Mouse (Mus musculus) T-cell, adult 2 months (primary cell): ENCODE results near the gene Tmem248.

Experiments
- DNase-seq: peaks from one replicate; pipeline ENCODE4 v3.0.0; 2022; ENCODE audit warnings: low spot score

Tmem248 gene

GRCm38 (mm10) chr5:130216781-130217180, at the start of gene Tmem248:
Tmem248 (plus strand) TSS chr5:130217081.
- no peak for DNase-seq

GRCm38 (mm10) chr5:130169109-130169508, 47.8 kb upstream of the Tmem248 start:
- no peak for DNase-seq

GRCm38 (mm10) chr5:130170666-130171422, 46.0 kb upstream of the Tmem248 start:
- DNase-seq: no peak

GRCm38 (mm10) chr5:130171423-130171954, 45.4 kb upstream of the Tmem248 start, which contains the start of gene Rabgef1:
Rabgef1 (plus strand) TSS chr5:130171798.
- peak; percentile 88 for DNase-seq

GRCm38 (mm10) chr5:130171956-130172601, 44.8 kb upstream of the Tmem248 start:
- peak; percentile 61 for DNase-seq

GRCm38 (mm10) chr5:130173012-130173411, 43.9 kb upstream of the Tmem248 start:
- DNase-seq: no peak

GRCm38 (mm10) chr5:130177871-130178270, 39.0 kb upstream of the Tmem248 start:
- DNase-seq: no peak

- DNase-seq: no peak
Observed at GRCm38 (mm10) chr5:130180362-130180761, 36.5 kb upstream of the Tmem248 start.

GRCm38 (mm10) chr5:130181740-130182540, 34.9 kb upstream of the Tmem248 start:
- DNase-seq: no peak

GRCm38 (mm10) chr5:130182541-130182821, 34.4 kb upstream of the Tmem248 start:
- DNase-seq: no peak

GRCm38 (mm10) chr5:130184193-130184856, 32.6 kb upstream of the Tmem248 start:
- no peak for DNase-seq

GRCm38 (mm10) chr5:130185312-130185711, 31.6 kb upstream of the Tmem248 start:
- no peak for DNase-seq

GRCm38 (mm10) chr5:130187383-130187782, 29.5 kb upstream of the Tmem248 start:
- no peak for DNase-seq

- no peak for DNase-seq
Observed at GRCm38 (mm10) chr5:130190909-130191308, 26.0 kb upstream of the Tmem248 start.

GRCm38 (mm10) chr5:130191865-130192264, 25.0 kb upstream of the Tmem248 start:
- no peak for DNase-seq

GRCm38 (mm10) chr5:130192356-130192944, 24.4 kb upstream of the Tmem248 start:
- DNase-seq: no peak

- DNase-seq: no peak
Observed at GRCm38 (mm10) chr5:130193760-130194159, 23.1 kb upstream of the Tmem248 start.

GRCm38 (mm10) chr5:130196307-130196706, 20.6 kb upstream of the Tmem248 start:
- DNase-seq: no peak

GRCm38 (mm10) chr5:130197454-130197853, 19.4 kb upstream of the Tmem248 start:
- DNase-seq: no peak

- DNase-seq: no peak
Observed at GRCm38 (mm10) chr5:130197981-130198380, 18.9 kb upstream of the Tmem248 start.

GRCm38 (mm10) chr5:130200233-130201029, 16.4 kb upstream of the Tmem248 start:
- no peak for DNase-seq
